Mouse (Mus musculus) MN1 (cell line): ENCODE data around the gene Frem3.

Experiments used
- DNase-seq: peaks from one replicate; pipeline ENCODE4 v3.0.0-alpha.2; 2016; ENCODE audit warnings: low spot score

The Frem3 gene

GRCm38 (mm10) chr8:80610549-80611440 is at the start of gene Frem3:
TSS of gene Frem3 (plus strand) at chr8:80611080.
- no peak for DNase-seq

DNA sequence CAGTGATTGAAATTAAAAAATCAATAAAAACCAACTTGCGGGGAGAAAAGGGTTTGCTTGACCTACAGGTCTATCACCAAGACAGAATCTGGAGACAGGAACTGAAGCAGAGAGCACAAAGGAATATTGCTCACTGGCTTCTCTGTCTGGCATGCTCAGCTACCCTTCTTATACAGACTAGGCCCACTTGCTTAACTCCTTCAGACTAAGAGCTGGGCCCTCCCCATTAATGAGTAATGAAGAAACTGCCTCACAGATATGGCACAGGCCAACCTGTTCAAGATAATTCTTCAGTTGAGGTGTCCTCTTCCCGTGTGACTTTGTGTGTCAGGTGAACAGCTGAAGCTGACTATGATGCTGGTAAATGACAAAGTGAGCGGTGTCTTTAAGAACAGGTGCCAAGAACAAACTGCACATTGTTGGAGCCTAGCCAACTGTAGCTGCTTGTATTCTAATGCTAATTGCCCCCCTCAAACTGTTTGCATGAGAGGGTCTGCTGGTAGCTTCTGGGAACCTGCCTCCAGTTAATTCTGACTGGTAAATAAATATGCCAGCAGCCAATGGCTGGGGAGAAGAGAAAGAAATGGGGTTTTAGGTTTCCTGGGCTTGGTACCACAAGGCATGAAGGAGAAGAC is 46.6 kb upstream of the Frem3 start:
- DNase-seq = no peak

GRCm38 (mm10) chr8:80567471-80567870 is 43.4 kb upstream of the Frem3 start:
- no peak for DNase-seq

- no peak for DNase-seq
These were observed 42.5 kb upstream of the Frem3 start for GRCm38 (mm10) chr8:80568243-80568995.

GRCm38 (mm10) chr8:80572417-80573061 is 38.3 kb upstream of the Frem3 start:
- DNase-seq = no peak

GRCm38 (mm10) chr8:80577126-80577525 is 33.8 kb upstream of the Frem3 start:
- no peak for DNase-seq

GRCm38 (mm10) chr8:80579038-80579437 is 31.8 kb upstream of the Frem3 start:
- DNase-seq = no peak

DNA sequence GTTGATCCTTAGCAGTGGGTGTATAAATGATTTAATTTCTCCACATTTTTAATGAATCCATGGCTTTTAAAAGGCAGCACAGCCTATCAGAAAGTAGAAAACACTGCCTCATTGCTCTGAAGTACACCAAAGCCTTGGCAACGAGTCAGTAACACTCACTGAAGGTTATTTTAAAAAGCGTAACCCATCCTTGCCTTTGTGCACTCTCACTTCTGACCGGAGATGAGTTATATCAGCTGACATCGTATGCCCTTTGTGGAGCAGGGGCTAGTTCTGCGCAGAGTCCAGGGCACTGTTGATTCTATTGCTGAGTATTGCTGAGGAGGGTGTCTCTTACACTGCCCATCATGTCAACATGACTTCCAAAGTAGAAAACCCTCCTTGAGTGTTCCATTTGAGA is 18.3 kb upstream of the Frem3 start:
- no peak for DNase-seq

DNA sequence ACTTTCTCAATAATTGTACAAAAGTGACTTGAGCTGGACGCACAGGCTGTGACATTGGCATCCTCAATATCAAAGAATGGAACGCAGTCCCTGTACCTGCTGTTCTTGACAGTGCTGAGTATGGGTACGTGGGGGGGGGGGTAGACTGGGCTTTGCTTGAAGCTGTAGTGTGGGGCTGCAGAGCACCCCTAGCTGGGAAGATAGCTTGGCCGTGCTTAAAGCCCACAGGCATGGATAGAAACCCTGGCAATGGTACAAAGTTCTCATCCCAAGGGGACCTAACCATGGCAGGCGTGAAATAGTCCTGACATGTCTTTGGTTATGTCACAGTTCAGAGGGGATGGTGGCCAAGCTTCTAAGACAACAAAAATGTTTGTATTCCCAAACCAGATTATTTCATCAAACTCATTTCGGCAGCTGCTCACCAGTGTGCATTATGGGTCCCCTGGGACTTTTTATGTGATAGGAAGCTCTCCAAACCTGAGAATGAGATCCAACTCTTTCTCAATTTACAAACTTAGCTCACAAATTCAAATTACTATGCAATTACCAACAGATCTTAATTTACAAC is 10.2 kb upstream of the Frem3 start:
- DNase-seq = no peak

DNA sequence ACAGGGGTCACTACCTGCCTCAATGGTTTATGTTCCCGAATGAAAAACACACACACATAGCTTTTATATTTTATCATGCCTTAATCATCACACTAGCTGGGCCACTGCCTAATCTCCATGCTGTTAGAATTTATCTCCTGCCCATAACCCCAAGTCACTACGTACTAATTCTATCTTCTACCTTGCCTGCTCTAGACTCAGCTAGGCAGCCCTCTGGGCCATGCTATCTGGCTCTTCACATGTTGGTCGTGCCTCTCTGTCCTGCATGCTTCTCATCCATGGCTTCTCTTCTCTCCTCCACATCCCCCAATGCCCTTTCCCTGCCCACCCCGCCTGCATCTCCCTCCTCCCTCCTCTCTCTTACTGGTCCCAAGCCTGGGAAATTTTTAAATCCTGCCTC is 9.0 kb upstream of the Frem3 start:
- DNase-seq = no peak

GRCm38 (mm10) chr8:80607082-80607481 is 3.8 kb upstream of the Frem3 start:
- no peak for DNase-seq

GRCm38 (mm10) chr8:80611441-80611751 is 516 bp downstream of the Frem3 start:
- DNase-seq = no peak

DNA sequence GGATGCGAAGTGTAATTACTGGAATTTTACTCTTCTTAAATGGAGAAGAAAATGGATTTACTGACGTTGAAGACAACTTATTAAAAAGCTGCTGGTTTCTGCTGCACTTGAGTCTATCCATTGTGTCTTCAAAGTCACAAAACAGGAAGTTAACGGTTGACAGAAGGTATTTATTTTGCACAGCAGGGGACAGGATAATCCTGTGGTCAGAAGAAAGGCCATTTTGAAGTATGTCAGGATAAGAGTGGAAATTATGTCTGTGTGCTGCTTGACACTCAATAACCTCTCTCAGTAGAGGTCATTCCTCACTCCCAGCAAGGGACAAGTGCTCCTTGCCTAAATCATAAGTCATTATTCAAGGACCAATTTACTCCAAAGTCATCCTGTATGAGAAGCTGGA is 8.9 kb downstream of the Frem3 start:
- no peak for DNase-seq

GRCm38 (mm10) chr8:80647394-80647793 is 36.5 kb downstream of the Frem3 start:
- DNase-seq = no peak

- no peak for DNase-seq
These were observed 46.8 kb downstream of the Frem3 start for GRCm38 (mm10) chr8:80657639-80658038.

DNA sequence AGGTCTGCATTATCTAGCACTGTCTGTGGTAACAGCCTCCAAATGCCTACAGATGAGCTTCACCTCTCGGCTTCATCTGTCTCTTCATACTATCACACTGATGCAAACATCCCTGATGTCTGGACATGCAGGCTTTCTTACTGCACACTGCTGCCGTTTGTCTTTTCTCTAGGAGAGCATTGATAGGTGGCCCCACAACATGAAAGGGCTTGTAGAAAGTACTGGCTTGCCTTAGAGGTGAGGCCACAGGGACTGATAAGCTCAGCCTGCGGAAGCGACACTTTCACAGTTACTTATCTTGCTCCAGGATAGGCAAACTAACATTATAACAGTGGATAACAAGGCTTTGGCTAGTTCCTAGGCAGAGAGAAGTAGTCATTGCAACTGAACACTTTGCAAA is 50.2 kb downstream of the Frem3 start:
- DNase-seq = no peak

DNA sequence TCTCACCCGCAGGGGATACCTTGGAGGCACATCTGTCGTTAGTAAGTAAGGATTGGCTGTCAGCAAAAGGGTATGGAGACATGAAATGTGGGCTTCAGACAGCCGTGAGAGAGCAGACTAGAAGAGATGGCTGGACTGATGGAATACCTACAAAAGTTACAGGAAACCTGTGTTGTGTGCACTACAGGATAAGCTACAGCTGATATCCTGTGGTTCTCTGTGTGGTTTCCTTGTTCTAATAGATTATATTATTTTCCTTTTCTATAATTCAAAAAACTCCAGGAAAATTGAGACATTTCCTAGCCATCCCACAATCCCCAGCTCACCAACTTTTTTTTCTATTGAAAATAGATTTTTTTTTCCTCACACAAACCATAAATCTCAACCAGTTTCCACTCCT is 52.6 kb downstream of the Frem3 start:
- no peak for DNase-seq

- DNase-seq = no peak
These were observed 58.5 kb downstream of the Frem3 start for GRCm38 (mm10) chr8:80669277-80669901.

GRCm38 (mm10) chr8:80682594-80682993 is 71.7 kb downstream of the Frem3 start:
- no peak for DNase-seq

- no peak for DNase-seq
These were observed 73.0 kb downstream of the Frem3 start for GRCm38 (mm10) chr8:80683756-80684335.

DNA sequence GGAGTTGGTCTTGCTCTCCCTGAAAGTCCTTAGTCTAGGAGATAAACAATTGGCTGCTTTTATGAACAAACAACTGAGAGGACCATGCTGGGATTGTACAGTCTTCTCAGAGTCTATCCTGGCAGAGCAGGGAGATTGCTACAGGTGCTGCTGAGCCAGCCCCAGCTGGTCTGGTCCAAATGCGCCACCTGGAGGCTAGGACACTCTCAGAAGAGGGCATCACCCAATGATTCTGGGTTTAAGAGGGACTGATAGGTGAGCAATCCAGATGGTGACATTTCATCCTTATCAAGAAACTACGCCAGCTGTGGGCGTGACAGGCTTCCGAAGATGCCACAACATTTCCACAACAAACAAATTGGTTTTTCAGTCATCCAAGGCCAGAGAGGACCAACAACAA is 77.3 kb downstream of the Frem3 start:
- peak; percentile 17 for DNase-seq
